Mouse (Mus musculus) thymus, postnatal 4 days (tissue): Measurements from ENCODE around the gene Map7.

Experiments used
- DNase-seq: peaks from one replicate; pipeline ENCODE4 v3.0.0; 2021

Map7 gene

DNA sequence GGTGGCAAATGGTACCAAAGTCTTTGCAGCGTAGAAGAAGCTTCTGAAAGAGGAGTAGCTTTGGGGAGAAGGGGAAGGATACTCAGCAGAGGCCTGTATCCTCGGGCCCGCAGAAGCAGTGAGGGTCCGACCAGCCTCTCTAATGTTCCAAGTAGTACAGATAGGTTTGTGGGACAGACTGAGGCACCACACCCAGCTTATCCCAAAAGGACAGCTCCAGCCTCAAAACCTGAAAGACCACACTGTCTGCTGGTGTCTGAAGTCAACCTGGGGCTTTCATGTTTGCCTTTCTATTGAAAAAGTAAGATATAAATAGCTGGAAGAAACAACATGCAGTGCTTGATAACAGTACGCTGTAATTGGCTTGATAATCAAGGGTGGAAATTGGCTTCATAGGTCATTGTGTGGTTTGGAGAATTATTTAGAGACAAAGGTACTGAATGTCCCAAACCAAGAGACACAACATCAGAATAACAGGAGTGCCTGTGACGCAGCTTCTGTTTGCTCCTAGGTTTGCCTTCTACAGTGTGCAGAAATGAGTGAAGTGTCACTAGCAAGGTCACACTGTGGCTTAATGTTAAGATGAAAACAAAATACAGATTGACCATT, 42.0 kb downstream of the Map7 start:
- DNase-seq: no peak

DNA sequence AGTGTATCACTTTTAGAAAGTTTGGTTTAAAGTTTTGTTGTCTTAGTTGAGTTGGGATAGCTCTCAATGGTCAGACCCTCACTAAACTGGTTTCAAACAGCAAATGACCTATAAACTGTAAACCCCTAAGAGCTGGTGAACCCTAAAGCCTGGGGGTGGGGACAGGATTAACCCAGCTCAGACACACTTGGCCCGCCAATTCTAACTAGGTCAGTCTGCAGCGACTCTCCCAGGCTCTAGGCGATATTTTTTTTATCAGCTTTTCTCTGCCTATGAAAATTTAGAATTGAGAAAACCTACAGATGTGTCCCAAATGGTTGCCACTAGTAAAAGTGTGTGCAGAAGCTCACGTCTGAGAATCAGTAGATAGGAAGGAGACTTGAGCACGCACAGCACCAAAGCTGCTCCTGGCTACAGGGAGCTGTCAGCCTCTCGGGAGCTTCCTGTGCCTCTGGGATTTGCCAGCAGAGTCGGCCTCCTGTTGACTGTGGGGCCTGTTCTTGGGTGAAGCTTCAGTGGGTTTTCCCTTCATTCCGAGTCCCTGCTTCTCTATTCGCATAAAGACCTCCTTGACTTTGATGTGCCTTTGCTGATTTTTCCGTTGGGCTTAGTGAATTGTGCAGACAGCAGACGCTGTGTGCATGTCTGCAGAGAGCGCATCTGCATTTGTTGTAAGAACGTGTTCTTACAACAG, 46.7 kb downstream of the Map7 start:
- DNase-seq: no peak

DNA sequence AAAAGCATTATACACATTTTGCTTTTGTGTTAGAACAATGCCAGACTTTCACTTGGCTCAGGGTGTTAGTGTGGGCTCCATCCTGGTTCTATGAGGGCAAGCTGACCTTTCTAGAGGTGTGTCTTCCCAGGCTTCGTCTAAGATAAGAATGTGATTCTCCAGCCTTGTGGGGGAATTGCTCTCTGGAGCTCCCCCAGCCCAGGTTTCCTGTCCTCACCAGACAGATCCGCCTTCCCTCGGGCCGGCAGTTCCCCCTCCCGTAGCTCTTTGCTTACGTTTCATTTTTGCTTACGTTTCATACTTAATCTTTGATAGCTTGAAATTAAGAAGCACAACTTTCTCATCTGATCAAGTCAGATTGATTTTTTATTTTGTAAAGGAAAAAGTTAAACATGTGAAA, 48.8 kb downstream of the Map7 start:
- DNase-seq: no peak

DNA sequence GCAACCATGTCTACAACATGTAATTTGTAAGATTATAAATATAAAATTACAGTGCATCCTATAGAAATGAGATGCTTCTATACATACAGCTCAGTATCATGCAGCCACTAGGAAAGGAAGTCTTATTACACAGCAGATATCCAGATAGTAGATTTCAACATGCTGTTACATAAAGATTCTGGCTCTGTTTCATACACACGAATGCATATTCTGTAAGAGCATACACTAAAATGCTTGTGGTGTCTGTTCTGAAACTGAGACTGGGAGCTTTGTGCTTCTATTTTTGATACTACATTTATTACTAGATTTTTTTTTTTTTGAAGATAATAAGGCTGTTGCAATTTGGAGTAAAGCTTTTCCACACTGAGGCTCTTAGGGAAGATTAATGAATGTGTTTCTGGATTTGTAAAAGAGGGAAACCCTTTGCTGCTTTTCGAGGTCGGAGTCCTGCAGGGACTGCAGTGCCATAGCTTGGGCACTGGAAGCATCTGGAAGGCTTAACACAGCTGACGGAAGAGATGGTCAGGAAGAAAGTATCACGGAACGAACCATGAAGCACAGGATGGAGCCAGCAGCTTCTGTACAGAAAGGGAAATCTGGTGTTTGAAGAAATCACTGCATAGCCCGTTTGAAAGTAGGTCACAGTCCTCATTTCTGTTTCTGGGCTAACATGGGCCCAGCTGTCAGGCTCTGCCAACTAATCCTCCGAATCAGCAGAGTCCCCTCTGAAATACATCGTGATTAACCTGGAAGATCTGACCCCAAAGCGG, 50.9 kb downstream of the Map7 start:
- DNase-seq: no peak

DNA sequence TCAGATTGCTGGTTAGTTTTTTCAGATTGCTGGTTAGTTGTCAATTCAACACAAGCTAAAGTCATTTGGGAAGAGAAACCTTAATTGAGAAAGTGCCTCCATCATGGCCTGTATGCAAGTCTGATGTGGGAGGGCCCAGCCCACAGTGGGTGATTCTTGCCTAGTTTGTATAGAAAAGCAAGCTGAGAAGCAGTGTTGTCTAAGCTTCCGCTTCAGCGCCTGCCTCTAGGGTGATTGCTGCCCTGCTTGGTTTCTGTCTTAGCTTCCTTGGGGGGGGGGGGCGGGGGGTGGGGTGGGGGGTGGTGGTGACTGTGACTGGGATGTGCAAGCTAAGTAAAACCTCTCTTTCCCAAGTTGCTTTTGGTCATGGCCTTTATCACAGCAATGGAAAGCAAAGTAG, 53.0 kb downstream of the Map7 start:
- DNase-seq: no peak

DNA sequence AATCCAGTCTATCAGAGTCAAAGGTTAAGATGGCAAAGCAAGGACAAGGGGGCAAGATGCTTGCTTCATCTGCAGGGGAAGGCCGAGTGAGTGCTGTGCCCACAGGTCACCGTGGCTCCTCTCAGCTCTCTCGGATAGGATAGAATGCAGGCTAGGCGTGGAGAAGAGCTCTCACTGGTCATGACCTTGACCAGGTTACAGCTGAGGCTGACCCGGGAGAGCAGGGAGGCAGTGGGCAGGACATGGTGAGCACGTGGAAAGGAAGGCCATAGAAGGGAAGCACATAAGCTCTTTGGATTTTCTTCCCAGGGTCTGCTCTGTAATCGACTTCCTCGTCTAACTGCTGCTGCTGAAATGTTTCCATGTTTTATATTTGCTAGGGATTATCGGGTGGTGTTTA, 53.9 kb downstream of the Map7 start:
- no peak for DNase-seq

DNA sequence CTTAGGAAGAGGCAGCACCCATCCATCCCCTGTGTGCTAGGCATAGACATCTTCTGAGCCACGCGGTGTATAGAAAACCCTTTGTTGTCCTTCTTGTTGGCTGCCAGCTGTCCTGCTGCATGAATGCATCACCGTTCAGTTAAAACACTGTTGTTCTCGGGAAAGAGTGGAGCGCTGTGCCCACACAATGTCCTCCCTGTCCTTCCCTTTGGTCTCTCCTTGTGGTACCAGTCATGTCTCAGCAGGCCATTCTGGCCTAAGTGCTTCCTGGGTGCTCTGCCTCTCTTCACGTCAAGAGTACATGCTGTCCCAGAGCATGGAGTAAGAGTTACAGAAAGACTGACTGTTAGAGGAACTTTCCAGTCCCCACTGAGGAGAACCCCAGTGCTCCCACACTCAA, 54.5 kb downstream of the Map7 start:
- no peak for DNase-seq

DNA sequence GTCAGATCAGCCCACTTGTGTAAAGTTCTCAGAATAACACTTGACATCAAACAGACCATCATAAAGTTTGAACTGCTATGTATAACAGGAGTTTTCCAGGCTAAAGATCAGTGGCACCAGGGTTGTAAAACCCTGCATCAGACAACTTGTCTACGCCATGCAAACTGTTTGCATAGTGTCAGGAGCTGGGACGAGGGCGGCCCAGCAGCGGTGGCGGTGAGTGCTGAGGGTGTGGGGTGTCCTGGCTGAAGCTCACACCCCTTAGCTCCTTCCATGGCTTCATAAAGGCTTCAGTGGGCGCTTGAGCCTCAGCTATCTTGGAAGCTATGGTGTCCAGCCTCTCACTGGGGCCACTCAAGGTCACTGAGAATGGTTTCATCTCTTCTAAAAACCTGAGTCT, 55.2 kb downstream of the Map7 start:
- no peak for DNase-seq

DNA sequence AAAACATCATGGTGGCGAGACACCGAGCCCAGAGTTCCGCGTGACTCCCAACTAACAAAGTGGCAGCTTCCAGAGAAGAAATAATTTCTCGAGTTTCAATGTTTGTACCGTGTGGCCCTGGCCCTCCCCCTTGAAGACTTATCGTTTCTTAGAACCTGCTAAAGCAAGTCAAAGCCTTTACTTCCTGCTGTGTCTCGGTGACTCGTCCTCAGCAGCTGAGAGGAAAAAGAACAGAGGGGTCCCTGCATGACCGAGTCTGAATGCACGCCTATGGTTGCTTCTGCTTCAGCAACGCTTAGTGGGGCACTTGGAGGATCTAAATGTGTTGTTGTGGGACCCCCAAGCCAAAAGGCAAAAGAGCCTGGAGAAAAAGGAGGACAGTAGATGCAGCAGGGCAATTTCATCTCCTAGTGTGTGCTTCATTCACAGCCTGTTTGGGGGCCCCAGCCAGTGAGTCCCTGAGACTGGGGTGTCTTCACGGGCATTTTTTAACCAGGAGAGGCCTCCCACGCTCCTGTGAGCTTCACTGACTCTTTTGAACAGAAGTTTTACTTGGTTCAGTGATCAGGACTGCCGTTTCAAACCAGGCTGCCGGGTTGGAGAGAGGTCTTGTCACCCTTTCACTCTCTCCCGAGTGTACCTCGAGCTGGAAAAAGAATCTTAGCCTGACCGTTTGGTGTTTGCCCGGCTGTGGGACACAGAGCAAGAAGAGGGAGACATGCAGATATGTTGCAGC, 56.6 kb downstream of the Map7 start:
- peak; percentile 46 for DNase-seq

DNA sequence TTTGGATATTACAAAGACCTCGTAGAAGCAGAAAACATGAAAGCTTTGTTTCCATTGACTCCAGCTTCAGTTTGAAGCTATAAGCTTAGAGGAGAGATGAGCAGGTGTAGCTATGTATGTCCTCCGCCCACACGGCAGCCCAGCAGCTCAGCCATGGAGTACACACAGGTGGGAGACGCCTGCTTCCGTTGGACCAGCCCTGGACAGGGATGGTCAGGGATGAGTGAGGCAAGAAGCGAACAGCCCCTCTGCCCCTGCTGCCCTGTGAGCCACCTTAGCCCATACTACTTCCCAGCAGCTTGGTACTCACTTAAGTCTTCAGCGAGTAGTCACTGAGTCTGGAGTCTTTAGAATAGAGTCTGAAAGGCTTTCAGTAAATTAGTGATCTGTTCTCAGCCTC, 58.7 kb downstream of the Map7 start:
- DNase-seq: no peak

DNA sequence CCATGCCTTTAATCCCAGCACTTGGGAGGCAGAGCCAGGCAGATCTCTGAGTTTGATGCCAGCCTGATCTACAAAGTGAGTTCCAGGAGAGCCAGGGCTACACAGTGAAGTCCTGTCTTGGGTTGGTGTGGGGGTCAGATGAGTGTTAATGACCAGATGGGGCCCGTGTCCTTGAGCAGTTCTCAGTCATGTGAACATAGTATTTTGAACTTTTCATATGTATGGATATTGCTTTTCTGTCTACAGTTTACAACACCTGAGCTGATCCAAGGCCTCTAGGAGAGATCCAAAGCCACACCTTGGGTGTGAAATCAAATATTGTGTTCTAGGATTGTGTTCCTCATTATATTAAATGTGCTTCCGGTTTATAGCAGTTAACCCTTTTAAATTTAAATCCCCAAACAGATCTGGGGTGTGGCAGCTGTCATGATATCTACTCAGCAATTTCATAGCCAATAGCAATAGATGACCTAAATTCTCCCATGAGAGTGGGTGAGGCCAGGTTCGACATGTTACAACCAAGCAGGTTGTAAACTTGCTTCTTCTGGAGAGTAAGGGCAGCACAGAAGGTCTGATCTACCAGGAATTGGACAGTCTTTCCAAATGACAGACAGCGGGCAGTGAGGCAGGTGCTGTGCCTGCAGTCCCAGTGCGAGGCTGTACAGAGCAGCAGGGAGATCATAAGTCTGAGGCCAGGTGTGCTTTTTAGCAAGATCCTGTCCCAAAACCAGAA, 61.5 kb downstream of the Map7 start:
- no peak for DNase-seq

DNA sequence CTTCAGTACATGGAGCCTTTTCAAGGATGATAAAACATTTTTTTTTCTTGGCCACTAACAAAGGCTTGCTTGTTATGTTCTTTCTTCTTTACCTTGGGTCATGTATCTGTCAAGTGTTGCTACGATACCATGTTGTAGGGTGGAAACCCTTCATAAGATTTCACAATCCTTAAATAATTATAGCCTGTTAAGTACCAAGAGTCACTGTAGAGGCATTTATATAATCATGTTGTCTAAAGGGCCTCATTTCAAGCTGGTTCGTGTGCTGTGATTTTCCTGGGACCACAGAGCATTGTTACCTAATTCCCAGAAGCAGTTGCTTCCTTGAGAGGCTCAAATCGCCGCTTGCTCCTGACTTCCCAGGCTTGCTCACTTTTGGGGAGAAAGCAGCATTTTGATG, 66.1 kb downstream of the Map7 start:
- DNase-seq: no peak

DNA sequence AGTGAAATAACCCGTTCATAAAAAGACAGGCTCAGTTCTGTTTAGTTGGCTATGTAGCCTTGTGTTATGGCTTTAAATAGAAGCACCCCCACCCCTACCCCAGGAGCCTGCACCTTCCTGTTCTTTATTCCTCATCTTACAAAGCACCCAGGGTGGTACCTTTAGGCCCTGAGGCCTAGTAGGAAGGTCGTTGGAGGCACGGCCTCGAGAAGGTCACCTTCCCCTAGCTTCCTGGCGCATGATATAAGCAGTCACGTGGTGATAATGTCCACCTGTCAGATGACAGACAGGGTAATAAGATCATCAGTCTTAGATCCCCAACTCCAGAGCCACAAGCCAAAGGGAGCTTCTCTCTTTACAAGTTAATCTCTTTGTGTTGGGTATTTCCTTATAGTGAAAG, 68.7 kb downstream of the Map7 start:
- no peak for DNase-seq

DNA sequence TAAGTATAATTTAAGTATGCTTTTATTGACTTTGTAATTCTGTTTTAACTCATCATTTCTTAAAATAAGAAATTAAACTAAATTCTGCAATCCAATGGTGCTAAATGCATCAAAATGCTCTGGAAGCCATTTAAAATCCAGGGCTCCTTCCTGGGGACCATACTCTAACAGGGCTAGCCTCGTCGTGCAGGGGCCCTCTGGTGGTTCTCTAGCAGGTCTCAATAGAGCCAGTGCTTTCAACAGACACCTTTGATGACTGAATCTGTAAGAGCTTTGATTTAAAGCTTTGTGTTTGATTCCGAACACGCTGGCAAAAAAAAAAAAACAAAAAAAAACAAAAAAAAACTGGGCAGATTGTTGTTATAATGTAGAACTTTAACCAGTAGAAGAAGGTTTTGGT, 70.6 kb downstream of the Map7 start:
- no peak for DNase-seq

DNA sequence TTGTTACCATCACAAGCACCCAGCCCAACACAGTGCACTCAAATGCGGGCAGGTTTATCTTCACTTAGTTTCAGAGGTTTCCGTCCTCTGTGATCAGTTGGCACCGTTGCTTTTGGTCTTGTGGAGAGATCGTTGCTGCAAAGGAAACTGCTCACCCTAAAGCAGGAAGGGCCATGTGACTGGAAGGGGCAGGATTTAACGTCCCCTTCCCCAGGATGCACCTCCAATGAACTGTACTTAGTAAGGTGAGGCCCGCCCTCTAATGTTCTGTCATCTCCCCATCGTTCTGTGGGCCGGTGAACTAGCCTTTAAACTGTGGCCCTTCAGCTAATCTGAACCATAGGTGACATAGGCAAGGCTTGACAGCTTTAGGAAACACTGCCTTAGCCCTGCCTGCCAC, 71.3 kb downstream of the Map7 start:
- DNase-seq: peak; percentile 43

DNA sequence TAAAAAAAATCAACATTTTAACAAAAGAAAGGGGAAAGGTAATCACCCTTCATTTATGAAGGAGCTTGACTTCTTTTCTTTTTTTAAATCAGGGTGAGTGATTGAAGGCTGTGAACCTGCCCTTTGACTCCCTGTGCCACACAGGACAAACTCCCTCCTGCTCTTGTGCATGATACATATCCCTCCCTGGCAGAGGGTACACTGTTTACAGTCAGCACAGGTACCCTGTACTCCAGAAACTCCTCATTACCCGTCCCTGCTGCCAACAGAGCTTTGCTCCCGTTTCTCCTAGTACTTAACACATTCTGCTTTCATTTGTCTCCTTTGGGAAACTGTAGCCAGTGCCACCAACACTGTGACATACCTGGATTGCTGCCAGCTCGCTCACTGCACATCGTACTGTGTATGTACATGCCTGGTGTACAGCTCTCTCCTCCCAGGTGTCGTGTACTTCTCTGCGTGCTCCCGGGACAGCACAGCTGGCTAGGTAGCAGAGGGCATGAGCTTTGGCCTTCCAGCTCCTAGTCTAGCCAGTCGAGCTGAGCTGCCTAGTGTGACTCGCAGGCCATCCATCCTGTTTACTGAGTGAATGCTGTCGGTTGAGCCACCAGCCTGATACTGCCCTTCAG, 72.3 kb downstream of the Map7 start:
- no peak for DNase-seq

DNA sequence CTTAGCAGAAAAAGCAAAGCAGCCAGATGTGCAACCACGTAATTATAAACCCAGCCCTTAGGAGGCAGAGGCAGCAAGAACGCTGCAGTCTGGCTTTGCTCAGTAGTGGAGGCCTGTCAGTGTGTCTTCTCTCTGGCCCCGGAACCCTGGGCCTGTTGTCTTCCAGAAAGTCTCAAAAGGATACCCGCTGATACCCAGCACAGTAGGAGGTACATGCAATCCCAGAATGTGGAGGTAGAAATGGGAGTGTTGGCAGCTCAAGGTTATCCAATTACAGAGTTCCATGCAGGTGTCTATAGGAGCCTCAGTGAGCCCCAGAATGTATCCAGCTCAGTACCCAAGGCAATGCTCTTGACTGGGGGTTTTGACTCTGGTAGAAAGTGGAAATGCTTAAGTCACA, 73.7 kb downstream of the Map7 start:
- no peak for DNase-seq

DNA sequence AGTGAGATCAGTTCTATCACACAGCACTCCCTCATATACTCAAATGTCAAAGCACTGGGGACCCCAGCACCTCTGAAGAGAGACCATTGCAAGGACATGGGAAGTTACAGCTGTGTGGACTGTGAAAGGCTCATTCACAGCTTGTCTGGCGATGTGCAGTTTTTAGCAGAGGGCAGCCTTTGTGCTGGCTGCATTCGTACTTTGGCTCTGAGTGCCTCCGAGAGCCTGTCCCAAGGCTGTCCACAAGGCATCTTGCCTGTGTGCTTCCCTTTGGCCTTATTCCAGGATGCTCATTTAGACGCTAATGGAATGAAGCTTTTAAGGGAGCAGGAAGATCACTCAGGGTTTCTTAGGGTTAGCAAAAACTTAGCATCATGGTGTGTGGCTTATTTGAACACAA, 78.5 kb downstream of the Map7 start:
- DNase-seq: no peak

DNA sequence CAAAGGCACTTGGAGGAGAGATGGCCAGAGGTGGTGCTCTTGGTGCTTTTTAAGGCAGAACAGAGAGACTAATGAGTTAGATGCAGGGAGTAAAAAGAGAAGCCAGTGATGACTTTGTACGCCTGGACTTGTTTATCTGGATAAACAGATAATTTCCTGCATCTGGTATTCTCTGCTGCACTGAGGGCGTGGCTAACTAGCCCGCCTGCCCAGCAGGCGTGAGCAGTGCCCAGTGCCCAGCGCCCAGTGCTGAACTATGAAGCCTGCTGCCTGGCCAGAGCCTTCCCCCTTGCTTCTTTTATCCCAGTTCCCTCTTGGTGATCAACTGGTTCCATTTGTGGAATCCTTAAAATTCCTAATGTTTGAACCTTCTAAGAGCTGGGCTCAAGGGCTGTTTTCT, 81.8 kb downstream of the Map7 start:
- DNase-seq: no peak

DNA sequence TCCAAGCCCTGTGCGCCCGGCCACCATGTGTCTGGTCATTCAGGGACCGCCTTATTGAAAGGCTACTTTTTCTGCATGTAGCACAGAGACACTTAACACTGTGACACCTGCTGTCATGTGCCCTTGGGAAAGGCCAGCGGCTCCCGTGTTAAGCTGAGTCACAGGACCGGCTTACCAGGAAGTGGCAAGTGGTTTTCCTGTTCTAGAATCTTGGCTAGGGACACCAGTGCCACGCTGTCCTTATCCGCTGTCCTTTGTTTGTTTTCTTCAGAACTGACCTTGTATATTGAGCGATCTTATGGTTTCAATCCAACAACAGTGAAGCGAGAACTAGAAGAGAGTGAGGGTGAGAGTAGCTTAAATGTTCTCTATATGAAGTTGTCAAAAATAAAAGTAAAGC, 85.2 kb downstream of the Map7 start:
- DNase-seq: no peak

DNA sequence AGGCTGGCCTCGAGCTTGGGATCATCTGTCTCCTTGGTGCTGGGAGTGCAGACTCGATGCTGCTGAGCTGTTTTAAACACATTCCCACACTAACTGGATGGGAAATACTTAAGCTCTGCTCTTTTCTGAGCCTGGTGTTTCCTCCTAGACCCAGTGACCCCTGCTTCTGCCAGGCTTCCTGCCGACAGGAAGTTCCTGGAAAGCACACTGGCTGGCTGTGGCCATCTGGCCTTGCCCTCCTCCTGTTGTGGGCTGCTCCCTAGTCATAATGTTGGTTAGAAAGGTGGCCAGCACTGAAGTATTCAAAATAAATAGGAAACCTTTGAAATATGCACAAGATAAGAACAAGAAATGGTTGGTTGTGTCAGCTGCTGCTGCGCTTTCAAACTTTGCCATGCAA, 86.2 kb downstream of the Map7 start:
- no peak for DNase-seq

DNA sequence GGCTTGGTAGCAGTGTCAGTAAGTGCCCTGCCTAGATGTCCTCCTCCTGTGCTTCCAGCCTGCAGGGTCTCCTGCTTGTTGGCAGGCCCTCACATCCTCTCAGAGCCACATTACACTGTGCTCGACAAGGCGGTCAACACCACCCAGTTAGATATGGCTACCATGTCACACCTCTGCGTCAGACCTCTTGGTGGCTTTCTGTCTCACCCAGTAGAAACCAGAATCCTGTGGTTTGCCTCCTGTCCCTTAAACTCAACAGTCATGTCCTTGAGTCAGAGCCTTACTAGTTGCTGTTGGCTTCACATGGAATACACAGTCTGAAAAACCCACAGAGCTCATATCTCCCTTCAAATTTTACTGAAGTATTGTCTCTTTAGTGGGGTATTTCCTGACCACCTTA, 87.4 kb downstream of the Map7 start:
- no peak for DNase-seq

DNA sequence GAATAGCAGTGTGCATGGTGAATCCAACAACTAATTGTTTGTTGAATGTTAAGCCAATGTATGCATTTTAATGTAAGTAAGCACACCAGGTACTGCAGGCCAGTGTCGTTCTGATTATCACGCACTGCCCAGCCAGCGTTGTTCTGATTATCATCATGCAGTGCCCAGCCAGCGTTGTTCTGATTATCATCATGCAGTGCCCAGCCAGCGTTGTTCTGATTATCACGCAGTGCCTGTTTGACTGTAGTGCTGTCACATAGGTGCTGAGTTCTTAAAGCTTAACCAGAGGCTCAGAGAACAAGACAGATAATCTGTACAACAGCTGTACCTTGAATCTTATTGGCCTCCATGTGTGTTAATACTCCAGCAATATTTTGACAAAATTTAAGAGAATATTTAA, 88.0 kb downstream of the Map7 start:
- no peak for DNase-seq
